Mouse (Mus musculus) testis, adult 2 months (tissue): ENCODE results near the gene Hivep2.

ENCODE experiments used
- CTCF ChIP-seq: fragments of 200-500 bp; IDR thresholded peaks from 2 replicates; pipeline ENCODE4 v1.5.1; 2012; ENCODE audit warnings: low read depth, mild to moderate bottlenecking, inconsistent platforms, low read length, moderate library complexity; ENCODE audit not compliant: control insufficient read depth, insufficient read depth, insufficient replicate concordance
- POLR2A ChIP-seq: fragments of 200-500 bp; IDR thresholded peaks from 2 replicates; pipeline ENCODE4 v1.6.1; 2012; ENCODE audit warnings: low read depth, mild to moderate bottlenecking, inconsistent platforms, low read length, moderate library complexity; ENCODE audit not compliant: control insufficient read depth

DNA sequence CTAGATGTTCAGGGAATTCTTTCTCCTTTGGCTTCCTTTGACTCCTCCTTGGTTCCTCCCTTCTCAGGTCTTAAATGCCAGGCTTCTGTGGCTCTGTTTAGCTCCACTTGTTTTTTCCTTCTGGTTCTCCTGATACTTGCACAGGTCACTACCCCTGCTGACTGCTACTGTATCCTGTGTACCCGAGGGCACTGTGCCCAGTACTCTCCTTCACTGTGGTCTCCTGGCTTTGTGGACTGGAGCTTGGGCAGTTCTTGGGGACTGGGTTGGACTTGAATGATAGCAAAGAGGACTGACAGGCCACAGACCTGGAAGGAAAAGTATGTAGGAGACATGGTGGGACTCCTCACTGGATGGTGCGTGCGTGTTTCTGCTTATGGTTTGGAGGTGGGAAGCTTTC, 106.6 kb downstream of the Hivep2 start:
- TF ChIP-seq CTCF, result no peak
- no peak for TF ChIP-seq POLR2A
